Mouse (Mus musculus) retina, adult 2 months (tissue): ENCODE measurements around the gene Rasgef1c.
A peak's percentile ranks its signal among the peaks of the same experiment; 100 is the strongest.

ENCODE experiments used
- DNase-seq: peaks from one replicate; pipeline ENCODE4 v3.0.0-alpha.2; 2012; ENCODE audit warnings: low read depth, low spot score

Rasgef1c gene

DNA sequence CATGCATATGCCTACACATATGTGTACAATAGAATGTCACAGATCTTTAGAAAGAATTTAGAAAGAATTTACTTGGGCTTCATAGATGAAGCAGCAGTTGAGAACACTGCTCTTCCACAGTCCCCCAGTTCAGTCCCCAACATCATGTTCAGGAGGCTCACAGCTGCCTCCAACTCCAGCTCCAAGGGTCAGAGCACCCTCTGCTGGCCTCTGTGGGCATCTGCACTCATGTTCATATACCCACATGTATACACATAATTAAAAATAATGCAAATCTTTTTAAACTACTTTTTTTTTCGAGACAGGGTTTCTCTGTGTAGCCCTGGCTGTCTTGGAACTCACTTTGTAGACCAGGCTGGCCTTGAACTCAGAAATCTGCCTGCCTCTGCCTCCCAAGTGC is 73.0 kb downstream of the Rasgef1c start:
- no peak for DNase-seq

DNA sequence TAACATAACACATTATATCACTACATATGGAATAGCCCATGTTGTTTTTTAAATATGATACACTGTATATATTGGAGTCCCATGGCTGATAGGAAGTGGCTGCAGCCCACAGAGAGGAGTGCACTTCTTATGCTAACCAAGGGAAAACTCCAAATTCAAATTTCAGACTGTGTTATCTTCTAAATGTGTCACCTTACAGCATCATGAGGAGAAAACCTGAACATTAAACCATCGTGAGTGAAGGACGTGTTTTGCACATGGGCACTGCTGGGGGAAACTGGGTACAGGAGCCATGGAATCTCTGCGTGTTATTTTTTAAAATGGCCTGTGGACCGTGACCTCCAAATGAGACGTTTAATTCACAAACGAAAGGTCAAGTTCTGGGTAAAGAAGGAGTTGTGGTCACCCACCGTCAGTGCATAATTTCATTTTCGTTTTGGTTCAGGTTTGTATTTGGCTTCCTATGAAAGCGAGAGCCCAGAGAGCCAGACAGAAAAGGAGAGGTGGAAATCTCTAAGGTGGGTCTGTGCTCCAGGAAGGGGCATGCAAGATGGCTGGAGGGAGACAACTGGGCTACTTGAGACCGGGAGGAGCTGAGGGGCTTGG is 76.4 kb downstream of the Rasgef1c start:
- DNase-seq, result no peak

DNA sequence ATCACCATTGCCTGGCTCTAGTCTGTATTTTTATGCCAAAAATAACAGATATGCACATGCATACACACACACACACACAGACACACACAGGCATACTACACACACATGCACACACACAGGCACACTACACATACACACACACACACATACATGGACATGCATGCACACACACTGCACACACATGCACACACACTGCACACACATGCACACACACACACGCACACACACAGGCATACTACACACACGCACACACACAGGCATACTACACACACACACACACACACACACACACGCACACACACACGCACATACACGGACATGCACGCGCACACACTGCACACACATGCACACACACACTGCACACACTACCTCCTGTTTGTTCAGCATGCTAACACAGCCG is 77.3 kb downstream of the Rasgef1c start:
- DNase-seq, result no peak

DNA sequence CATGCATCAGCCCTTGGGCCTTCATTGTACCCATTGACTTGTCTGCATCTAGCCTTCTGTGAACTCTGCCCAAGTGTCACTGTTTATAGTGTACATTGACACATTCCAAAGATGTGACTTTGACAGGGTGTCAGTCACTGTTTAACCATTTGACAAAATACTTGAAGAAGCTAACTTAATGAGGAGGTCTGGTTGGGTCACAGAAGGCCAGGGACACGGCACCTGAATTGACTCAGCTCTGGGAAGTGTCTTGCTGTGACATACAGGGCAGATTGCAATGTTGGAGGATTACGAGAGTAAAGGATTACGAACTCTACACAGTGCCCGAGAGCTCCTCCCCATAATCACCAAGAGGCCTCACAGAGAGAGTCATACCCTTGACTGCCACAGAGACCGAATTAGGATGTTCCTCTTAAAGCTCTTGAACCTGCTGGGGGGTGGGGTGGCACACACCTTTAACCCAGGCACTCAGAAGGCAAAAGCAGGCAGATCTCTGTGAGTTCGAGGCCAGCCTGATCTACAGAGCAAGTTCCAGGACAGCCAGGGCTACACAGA is 79.1 kb downstream of the Rasgef1c start:
- DNase-seq, result peak; percentile 54

DNA sequence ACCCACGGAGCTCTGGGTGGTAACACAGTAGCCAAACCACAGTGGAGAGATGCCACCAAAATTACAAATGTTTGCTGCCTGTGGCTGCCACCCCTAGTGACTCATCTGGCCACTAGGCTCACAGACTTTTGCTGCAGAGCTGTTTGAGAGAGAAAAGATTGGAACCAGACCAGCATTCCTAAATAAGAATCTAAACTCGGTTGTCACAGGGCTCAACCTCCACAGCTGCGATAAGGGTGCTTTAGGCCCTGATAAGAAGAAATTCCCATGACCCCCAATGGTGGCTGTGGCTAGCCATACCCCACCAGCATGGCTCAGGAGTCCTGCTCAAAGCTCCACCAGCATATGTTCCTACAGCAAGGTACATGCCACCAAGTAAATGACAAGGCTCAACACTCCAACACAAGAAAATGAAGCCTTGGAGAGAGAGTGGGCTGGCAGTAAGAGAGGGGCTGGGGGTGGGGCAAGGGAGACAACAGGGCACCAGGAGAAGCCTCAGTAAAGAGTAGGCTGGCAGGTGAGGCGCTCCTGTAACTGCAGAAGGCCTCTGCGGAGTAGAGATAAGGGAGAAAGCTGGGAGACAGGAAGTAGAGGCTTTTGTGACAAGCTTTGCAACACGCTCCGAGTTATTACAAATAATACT is 79.8 kb downstream of the Rasgef1c start:
- DNase-seq, result no peak

DNA sequence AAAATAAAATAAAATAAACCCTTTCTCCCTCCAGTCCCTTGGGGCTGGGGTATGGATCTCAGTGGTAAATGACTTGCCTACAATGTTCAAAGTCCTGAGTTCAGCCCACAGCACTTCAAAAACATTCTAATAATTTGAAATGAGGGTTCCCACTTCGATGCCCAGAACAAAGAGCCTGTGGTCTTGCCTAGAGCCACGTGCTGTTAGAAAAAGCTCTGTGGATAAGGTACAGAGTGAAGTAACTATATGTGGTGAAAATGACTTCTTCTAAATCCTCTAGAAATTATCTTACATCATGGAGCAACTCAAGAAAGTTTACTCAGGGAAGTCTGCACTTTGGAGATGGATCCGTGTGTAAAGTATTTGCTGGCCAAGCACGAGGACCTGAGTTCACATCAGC is 80.5 kb downstream of the Rasgef1c start:
- no peak for DNase-seq

DNA sequence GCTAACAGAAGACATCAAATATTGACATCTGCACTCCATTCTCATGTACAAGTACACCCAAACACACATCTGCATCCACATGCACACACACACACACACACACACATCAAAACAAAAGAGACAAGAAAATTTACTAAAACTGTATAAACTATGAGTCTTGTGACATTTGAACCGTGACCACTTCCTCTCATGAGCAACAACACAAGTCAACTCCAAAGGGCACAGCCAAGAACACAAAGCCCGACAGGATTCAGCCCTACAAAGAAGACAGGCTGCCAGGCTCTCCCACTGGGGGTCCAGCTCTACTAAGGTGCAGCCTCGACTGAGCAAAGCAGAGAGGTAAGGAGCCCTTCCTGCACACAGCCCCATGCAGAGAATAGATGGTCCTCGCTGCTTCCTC is 81.2 kb downstream of the Rasgef1c start:
- DNase-seq, result no peak

DNA sequence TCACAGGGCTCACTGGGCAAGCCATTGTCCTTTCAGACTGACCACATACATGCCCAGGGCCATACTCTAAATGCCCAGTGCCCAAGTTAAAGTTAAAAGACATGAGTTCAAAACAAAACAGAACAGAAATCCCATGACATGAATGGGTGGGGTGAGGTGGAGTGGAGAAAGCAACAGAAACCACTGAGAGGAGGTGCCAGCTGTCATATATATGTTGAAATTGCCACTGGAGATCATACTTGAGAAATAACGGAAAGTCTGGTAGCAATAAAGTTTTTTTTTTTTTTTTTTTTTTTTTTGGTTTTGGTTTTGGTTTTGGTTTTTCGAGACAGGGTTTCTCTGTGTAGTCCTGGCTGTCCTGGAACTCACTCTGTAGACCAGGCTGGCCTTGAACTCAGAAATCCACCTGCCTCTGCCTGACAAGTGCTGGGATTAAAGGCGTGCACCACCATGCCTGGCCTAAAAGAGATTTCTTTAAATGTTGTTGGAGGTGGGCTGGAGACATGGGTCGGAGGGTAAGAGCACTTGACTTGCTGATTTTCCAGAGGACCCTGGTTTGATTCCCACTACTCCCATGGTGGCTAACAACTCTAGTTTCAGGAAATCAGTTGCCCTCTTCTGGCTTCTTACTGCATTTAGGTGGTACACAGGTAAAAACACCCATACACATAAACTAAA is 82.4 kb downstream of the Rasgef1c start:
- no peak for DNase-seq

DNA sequence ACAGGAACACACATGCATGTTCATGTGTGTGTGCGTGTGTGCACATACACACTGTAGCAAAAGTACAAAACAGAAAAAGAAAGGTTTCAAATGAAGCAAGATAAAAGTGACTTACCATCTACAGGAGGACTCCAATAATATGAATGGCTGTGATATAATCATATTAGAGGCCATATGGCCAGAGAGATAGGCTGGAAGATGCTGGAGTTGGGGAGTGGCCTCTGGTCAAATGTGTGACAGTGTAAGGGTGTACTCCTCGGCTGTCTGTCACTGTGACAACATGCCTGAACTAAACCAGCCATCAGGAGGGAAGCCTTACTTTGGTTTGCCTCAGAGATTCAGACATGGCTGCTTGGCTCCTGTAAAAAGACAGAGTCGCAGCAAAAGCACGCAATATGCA is 83.4 kb downstream of the Rasgef1c start:
- no peak for DNase-seq

DNA sequence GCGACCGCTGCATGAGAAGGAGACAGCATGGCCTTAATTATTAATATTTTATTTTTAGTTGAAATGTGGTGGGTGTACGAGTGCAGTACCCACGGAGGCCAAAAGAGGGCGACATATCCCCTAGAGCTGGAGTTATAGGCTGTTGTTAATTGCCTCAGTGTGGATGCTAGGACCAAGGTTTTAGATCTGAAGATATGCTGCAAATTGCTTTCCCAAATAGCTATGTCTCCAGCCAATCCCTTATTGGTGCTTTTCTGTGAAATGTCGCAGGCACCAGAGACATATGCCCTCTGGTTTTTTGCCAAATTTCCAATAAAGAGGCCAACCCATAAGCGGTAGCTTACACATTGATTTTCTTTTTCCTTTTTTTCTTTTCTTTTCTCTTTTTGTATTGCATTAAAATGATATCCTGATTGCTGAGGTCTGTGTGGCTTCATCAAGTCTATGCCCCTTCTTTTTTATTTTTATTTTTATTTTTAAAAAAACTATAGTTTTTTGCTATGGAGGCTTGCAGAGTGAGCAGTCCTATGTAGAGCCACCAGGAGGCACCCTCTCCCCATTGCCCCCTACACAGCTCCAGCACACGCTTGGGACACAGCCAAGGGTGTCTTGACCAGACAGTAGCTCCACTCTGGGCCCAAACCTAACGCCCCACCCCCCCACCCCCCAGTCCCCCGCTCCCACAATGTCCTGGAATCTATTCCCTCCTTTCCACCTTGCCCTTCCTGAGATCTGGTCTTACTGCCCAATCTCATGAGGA is 84.8 kb downstream of the Rasgef1c start:
- DNase-seq, result peak; percentile 22

DNA sequence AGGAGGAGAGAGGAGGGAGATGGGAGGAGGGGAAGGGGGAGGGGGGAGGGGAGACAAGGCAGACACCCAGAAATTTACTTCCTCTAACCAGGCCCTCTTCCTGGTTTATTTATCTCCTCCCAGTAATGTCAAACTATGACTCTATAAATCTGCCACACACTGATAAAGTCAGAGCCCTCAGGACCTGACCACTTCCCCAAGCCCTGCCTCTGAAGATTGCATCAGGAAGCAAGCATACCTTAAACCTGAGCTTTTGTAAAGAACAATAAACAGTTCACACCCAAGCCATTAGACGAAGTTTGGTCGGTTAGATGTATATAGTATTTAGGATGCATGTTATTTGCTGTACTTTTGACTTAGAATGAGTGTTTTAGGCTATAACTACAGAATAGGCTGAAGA is 92.9 kb downstream of the Rasgef1c start:
- no peak for DNase-seq

DNA sequence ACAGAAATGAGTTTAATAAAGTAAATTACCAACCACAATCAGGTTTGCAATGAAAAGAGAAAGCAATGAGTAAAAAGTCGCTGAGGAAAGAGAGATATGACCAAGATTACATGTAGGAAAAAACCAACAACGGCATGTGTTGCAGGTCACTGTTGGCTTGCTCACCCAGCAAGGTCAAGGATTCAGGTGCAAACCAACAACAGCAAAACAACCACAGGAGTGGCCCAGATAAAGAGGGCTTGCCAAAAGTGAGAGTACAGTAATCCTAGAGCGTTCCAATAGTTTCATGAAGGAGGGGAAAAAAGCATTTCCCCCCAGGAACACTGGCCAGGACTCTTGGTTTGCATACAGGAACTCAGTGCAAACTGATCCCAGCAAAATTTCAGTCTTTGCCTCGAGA is 94.8 kb downstream of the Rasgef1c start:
- DNase-seq, result no peak

DNA sequence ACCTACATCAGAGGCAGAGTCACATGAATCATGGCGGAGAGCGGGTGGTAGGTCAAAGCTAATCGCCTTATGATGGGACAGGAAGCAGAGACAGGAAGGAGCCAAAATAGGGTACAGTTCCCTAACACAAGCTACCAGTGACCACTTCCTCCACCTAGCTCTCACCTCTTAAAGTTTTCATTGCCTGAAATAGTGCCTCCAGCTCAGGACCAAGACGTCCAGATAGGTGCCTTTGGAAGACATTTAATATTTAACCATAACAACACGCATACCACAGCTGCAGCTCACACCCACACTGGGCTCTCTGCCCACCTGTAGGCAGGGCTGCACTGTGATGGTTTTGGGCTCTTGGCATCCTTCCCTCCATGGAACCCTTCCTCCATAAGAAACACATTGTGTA is 95.7 kb downstream of the Rasgef1c start:
- DNase-seq, result no peak

DNA sequence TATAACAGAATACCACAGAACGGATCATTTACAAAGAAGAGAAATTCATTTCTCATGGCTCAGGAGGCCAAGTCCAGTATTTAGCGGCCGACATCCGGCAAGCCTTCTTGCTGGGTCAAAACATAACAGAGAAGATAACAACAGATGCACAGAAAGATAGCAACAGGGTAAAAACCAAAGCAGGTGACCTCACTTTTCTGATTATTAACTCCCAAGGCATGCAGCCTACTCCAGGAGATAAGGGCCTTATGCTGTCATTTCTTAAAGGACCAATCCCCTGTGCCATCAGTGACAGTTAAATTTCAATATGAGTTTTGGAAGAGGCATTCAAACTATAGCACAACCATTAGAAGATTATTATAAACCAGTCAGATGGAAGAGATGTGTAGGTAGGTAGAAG is 101.2 kb downstream of the Rasgef1c start:
- DNase-seq, result no peak

DNA sequence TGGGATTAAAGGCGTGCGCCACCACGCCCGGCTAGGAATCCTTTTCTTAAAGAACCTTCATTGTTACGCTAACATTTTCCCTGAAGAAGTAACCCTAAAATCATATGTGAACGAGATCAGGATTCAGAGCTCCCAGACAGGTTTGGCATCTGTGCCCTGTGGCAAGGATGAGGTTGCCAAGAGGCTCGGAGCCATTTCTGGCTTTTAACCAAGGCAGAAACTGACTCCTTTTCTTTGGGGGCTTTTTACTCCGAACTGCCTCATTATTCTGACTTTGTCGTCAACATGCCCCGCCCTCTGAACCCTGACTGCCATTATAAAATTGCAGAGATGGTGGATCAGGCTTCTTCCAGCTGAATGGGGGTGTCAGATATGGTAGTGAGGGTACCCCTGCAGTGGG is 106.1 kb downstream of the Rasgef1c start:
- no peak for DNase-seq

DNA sequence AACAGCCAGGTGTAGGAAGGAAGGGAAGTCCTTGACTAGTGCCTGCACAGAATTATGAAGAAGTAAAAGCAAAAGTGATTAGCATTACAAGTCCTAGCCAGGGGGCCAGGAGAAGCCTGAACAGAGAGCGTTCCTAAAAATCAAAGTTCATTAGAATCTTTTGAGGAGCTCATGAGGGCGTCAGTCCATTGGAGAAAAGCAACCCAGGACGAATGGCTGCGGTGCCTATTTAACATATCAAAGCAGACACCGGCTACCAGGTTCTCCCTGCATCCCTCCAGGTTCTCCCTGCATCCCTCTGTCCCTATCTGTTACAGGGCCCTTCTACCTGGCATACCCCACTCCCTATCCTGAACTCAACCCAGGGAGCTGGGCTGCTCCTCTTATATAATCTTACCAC is 106.6 kb downstream of the Rasgef1c start:
- no peak for DNase-seq

DNA sequence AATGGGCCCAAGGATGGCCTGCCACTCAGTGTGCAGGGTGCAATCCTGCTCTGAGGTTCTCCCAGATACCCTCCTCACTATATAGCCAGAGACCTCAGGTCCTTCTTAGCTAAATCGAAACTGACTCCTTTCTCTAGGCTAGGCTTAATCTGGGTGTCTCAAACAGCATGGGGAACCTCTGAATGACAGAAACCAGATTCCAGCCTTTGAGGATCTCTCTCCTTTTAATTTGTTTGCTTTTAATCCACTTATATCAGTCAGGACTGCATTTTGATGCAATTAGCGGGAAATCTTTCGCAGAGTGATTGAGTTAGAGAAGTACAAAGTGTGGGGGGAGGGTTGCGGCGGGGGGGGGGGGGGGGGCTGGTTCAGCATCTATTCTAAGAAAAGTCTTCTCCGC is 111.4 kb downstream of the Rasgef1c start:
- no peak for DNase-seq

DNA sequence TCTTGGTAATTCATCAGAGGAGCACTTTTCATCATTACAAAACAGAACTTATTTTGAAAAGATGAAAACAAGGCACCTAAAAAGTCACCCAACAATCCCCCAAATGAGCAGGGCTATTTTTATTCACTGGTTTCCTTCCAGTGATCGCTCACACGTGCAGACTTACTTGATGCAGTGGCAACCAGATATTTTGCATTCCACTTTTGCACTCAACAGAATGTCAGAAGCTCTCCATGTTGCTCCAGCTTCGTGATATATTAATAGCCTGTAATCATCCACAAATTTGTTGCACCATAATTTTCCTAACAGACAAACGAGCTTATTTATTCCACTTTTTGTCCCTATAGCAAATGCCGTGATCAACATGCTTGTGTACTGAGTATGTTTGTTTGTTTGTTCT is 114.9 kb downstream of the Rasgef1c start:
- DNase-seq, result no peak

DNA sequence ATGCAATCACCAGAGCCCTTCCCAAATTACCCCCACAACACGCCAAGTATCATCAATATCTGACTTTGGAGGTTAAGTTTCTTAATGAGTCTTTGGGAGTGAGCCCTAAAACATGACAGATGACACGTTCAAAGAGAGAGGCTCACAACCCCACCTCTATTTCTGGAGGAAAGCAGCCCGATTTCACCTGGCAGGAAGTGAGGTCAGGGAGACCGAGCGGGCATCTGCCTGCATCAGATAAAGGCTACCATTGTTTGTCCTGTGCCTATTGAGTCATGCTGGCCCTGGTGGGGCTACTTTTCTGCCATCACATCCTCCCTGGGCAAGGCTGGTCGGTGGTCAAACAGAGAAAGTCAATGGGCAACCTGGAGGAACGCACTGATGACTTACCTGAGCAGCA is 115.9 kb downstream of the Rasgef1c start:
- DNase-seq, result no peak

DNA sequence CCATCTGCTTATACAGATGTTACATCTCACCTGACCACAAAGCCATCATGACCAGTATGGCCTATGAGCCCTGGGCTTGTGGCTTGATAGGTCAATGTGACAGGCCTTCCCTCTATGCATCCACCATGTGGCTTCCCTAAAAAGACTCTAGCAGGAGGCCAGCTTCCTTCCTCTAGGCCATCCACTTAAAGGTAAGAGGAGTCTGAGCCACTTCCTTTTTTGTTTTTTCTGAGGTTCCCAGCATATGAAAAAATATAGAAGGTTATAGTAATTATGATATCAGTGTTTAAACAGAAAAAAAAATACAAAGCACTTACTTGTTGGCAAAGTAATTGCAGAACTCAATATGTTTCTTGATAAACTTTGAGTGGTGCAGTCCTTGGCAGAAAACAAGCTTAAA is 117.2 kb downstream of the Rasgef1c start:
- DNase-seq, result no peak

DNA sequence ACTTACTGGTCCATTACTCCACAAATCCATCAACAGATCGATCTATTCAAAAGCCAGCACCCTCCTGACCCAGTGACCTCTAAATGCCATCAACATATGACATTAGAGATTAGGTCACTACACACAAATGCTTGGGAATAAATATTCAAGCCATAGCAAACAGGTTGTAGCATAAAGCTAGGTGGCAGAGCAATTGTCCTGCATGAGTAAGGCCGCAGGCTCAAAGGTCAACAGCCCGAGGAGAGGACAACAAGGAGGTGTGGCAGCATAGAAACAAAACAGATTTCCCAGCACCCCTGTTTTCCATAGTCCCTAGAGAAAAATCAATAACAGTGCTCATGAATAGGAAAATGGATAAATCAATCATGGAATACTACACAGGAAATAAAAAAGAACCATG is 120.5 kb downstream of the Rasgef1c start:
- DNase-seq, result no peak

DNA sequence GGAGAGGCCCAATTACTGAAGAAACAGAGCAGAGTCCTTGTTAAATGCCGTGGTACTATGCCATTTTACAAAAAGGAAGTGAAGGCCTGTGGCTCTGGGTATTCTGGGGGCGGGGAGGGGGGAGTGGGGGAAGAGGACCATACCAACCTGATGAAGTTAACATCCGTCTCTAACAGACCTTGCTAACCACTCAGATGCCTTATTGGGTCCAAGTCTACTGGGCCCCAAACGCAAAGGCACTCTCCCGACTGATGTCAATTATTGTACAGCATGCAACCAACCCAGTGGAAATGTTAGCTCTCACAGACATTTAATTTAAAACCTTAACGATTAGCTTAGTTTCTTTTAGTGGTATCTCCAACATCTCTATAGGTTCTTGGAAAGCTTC is 122.8 kb downstream of the Rasgef1c start:
- no peak for DNase-seq
